Mouse (Mus musculus): Measurements from ENCODE around the gene Mycbp2. TPM values are rescaled to one million over a fixed set of nuclear protein-coding genes. Genes with fewer than 3 reads are reported as not detected.
A peak's percentile ranks its signal among the peaks of the same experiment; 100 is the strongest.

The Mycbp2 gene
- total RNA-seq, 2 experiments from 2014 or later, result 157 to 161 TPM

DNA sequence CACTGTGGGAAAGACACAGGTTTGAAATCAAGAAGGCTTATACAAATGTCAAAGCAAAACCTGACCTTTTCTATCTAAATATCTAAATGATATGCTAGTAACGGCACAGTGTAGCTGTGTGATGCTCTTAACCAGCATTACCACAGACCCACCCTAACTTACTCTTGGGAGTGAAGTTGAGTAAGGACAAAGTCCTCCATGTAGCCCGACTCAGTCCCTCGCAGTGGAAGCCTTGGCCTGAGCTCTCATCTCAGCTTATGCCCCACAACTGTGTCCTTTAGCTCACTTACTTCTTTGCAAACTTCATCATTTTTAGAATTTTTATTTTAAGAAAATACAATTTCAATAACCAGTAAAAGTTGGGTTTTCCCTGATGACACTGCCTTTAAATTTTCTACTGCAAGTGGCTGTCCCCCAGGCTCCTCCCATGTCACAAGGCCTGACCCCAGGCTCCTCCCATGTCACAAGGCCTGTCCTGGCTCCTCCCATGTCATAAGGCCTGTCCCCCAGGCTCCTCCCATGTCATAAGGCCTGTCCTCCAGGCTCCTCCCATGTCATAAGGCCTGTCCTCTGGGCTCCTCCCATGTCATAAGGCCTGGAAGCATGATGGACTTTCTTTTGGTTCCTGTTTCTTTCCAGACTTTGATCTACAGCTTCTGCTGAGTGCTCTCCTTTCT, 231.5 kb downstream of the Mycbp2 start:
- intact Hi-C loops (cut with DNase I), result no loop called here
- no peak for DNase-seq (ENCODE audit: low spot score in 2 of 2)

DNA sequence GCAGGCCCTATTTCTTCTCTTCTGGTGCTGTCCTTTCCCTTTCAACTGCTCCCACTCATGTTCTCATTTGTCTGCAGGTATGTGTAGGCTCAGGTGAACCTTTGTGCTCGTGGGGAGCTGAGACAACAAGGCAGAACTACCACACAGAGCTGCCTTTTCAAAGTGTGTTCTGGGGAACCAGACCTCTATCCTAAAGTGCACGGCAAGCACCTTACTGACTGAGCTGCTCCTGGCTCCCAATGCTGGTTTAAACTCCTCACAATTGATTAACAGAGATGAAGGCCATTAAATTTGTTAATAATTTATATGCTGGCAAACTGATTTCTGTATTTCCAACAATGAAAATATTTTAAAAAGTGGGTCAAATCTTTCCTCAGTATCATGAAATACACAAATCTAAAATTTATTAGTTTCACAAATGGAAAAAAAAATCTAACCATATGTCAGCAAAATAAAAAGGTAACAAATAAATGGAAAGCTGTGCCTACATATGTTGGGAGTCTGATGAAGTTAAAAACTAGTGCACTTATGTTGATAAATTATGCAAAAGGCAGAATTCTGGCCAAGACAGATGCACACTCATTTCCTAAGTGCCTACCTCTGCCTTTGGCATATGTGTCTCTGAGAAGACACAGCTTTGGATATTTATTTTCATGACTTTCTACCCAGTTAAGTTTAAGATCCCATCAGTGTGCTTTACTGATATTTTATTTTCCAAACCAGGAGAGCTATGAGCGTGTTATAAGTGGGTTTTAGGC, 233.8 kb downstream of the Mycbp2 start:
- intact Hi-C loops (cut with DNase I), result no loop called here
- no peak for DNase-seq (ENCODE audit: low spot score in 2 of 2)

- peak; percentile 21 to 37 for DNase-seq (ENCODE audit: low spot score in 2 of 2)
- intact Hi-C loops (cut with DNase I), result no loop called here
Measured at GRCm38 (mm10) chr14:103109971-103110370, 236.6 kb downstream of the Mycbp2 start.

DNA sequence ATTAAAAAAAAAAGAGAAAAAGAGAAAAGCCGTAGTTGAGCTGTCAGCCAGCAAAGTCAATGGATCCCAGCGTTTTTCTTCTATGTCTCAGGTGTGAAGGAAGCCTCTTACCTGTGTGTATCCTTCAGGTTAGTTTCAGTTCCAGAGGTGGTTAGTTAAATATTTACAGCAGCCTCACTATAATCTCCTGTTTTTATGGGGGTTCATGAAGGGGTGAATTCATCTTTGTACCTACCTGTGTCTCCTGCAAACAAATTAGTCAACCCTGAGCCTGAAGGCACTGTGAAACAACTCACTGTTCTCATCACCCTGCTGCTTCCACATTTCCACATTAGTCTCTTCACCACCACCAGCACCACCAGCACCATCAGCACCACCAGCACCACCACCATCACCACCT, 240.3 kb downstream of the Mycbp2 start:
- intact Hi-C loops (cut with DNase I), result no loop called here
- DNase-seq (ENCODE audit: low spot score in 2 of 2), result no peak

DNA sequence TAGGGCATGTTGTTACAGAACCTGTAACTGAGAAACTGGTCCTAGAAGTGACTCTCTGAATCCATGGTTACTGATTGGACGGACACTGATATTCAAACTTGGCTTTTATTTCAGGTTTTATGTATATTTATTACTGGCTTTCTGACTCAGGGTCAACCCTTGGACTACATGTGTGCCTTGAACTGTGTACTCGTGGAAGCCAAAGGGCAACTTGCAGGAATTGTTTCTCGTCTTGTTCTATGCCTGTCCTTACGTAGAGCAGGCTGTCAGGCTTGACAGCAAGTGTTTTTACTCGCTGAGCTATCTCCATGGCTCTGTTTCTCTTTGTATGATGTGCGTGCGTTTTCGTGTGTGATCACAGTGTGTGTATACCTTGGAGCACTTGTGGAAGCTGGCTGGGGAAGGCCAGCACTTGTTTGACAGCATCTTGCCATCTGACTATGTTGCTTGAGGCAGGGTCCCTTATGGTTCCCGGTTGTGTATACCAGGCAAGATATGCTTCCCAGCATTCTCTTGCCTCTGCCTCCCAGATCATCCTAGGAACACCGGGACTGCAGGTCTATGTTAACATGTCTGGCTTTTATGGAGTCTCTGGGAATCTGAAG, 243.8 kb downstream of the Mycbp2 start:
- no peak for DNase-seq (ENCODE audit: low spot score in 2 of 2)
- intact Hi-C loops (cut with DNase I), result no loop called here

- DNase-seq (ENCODE audit: low spot score in 2 of 2), result no peak
- intact Hi-C loops (cut with DNase I), result no loop called here
Measured at GRCm38 (mm10) chr14:103102246-103102645, 244.4 kb downstream of the Mycbp2 start.

- no peak for DNase-seq (ENCODE audit: low spot score in 2 of 2)
- intact Hi-C loops (cut with DNase I), result no loop called here
Measured at GRCm38 (mm10) chr14:103101171-103101570, 245.4 kb downstream of the Mycbp2 start.

DNA sequence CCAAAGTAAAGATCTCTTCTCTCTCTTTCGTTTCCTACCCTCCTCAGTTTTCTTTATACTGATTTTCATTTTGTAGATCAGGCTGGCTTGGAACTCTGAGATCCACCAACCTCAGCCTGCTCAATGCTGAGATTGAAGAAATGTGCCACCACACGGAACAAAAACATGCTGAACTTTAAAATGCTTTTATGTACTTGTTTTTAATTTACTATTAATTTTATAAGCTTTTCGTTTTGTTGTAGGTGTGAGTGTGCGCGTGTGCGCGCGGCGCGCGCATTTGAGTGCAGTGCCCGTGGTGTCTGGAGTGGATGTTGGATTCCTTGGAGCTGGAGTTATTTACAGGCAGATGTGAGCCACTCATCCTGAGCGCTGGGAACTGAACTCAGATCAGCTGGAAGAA, 246.3 kb downstream of the Mycbp2 start:
- DNase-seq (ENCODE audit: low spot score in 2 of 2), result no peak
- intact Hi-C loops (cut with DNase I), result no loop called here

- intact Hi-C loops (cut with DNase I), result no loop called here
- DNase-seq (ENCODE audit: low spot score in 2 of 2), result peak; percentile 77 to 79
Measured at GRCm38 (mm10) chr14:103099238-103099933, 247.2 kb downstream of the Mycbp2 start, which contains the start of gene Fbxl3. TSS of gene Fbxl3 (minus strand) at chr14:103099566.

DNA sequence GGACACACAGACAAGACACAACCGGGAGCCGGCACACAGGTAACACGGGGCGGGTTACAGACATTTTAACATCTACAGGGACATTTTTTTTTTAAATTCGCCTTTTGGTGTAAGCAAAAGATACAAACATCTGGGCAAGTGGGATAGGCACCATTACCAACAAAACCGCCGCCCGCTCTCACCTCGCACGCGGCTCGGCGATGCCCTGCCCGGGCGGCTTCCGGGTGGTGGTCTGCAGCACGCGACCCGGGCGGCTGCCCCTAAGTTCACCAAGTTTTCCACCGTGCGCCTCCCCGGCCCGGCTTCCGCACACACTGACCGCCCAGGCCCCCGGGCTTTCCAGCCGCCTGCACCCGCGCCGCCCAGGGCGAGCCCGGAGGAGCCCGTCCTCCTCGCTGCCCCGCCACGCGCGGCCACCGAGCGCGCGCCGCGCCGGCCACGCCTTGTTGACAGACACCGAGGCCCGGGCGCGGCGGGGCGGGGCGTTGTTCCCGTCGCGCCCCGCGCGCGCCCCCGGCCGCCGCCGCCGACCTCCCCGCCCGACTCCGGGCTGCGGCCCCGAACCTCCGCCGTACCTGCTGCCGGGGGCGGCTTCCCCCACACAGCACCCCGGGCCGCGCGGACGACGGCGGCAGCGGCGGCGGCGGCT, 247.9 kb downstream of the Mycbp2 start:
- peak; percentile 66 to 79 for DNase-seq (ENCODE audit: low spot score in 2 of 2)
- intact Hi-C loops (cut with DNase I), result loop anchor here (1.0 kb wide), 1 partner anchor 28 kb away; the partner anchor contains the start of gene Cln5

DNA sequence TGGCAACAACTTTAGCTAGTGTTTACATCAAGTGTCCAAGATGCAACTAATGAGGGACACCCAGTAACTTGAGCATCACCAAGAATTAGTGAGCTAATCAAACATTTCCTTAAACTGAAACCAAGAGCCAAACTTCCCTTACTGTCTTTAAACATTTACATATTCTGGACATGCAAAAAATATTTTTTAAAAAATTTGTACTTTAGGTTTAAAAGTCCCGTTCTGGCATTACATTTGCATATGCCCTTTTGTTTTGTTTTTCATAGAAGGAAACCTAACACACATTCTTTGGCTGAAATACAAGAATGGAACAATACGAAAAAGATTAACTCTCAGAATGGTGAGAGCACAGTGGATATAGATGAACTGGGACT, 248.4 kb downstream of the Mycbp2 start:
- no peak for DNase-seq (ENCODE audit: low spot score in 2 of 2)
- intact Hi-C loops (cut with DNase I), result loop anchor here (1.0 kb wide), 1 partner anchor 28 kb away; the partner anchor contains the start of gene Cln5

DNA sequence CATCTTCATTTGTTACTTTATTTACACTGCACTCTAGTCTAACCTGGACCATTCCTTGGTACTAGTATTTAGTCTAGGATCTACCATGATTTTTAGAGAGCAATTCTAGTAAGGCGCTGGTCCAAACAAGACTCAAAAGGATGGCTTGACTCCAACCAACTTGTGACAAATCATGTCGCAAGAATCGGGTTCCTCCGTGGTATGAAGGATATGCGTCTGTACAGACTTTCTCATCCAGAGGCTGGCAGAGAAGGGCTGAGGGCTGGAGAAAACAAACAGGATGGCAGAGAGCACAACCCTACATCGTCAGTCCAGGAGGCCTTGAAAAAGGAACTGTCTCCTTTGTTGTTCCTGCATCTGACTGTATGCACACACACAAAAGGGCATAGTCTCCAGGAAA, 250.0 kb downstream of the Mycbp2 start:
- intact Hi-C loops (cut with DNase I), result no loop called here
- no peak for DNase-seq (ENCODE audit: low spot score in 2 of 2)

DNA sequence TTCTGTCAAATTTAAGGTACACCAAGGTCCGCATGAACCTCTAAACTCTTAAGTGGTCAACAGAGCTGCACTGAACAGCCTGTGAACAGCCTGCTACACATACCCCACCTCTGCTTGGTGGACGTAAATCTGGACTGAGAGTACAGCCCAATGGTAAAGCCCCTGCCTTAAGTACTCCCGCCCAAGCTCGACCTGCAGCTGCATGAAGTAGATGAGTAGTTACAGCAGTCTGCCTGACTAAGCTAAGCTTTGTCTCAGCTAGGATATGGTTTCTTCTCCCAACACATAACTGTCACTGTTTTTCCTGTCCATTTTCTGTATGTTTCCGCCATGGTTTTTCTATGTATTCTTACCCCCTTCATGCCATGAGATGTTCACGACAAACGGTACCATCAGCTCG, 250.8 kb downstream of the Mycbp2 start:
- no peak for DNase-seq (ENCODE audit: low spot score in 2 of 2)
- intact Hi-C loops (cut with DNase I), result no loop called here

DNA sequence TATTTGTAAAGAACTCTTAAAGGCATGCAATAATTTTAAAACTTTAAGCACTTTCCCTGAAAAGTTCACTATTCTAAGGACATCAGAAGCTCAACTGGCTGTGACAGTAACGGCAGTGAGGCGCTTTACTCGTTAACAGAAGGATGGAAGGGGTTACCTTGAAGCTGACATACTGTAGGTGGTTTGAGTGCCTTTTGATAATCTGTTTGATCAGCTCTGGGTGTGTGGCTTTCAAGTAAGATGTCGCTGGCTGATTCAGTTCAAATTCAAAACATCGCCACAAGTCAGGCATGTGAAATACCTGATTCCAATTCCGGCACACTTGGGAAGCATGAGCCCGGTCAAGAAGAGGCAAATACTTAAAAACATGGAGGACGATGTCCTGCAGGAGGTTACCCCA, 251.6 kb downstream of the Mycbp2 start:
- intact Hi-C loops (cut with DNase I), result no loop called here
- no peak for DNase-seq (ENCODE audit: low spot score in 2 of 2)

DNA sequence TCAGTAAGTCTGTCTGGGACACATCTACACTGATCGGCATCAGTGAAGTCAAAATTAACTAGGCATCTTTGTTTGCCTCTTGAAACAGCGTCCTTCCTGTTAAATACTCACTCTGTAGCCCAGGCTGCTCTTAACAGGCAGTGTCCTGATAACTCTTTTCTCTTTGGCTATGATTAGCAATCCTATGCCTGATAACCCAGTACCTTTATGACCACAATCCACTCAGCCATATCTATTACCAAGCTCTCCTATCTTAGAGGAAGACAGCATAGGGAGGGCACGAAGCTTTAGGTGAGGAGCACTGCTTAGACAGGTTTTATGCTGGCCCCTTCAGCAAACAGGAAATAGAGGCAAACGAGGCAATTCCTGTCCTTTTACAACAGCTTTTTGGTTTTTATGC, 252.9 kb downstream of the Mycbp2 start:
- intact Hi-C loops (cut with DNase I), result no loop called here
- DNase-seq (ENCODE audit: low spot score in 2 of 2), result no peak

DNA sequence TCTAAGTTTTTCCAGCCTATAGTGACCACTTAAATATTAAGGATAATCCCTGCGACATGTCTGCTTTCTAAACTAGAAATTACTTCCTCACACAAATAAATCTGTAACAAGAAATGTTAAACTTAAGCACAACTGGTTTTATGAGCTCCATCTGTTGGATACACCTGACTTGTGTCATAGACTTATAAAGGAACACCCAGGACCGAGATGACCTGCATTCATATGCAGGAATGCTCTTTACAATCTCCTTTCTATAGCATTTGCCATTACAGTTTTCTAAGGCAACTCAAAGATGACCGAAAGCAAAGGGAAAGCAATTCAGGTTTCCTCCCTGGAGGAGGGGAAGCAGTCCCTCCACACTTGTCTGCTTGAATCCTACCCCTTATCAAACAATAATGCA, 253.4 kb downstream of the Mycbp2 start:
- intact Hi-C loops (cut with DNase I), result no loop called here
- no peak for DNase-seq (ENCODE audit: low spot score in 2 of 2)

DNA sequence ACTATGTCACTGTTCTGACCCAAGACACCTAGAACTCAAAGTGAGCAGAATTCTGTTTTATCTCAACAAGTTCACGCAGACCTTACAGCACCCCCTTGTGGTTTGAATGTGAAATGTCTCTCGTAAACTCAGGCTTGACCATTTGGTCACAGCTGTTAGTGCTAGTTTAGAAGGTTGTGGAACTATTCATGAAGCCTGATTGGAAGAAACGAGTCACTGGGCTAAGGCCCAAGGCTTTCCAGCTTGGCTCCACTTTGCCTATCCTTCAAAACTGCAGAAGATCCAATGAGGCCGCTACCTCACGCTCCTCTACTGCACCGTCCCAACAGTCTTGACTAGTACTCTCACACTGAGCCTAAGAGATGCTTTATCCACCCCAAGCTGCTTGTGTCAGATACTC, 258.0 kb downstream of the Mycbp2 start:
- DNase-seq (ENCODE audit: low spot score in 2 of 2), result peak; percentile 57
- intact Hi-C loops (cut with DNase I), result no loop called here

GRCm38 (mm10) chr14:103087846-103088245, 258.8 kb downstream of the Mycbp2 start:
- intact Hi-C loops (cut with DNase I), result no loop called here

GRCm38 (mm10) chr14:103086671-103087324, 259.8 kb downstream of the Mycbp2 start:
- intact Hi-C loops (cut with DNase I), result no loop called here
- no peak for DNase-seq (ENCODE audit: low spot score in 2 of 2)

More at GRCm38 (mm10) chr14:103087846-103088245, 258.8 kb downstream of the Mycbp2 start:
- no peak for DNase-seq (ENCODE audit: low spot score in 2 of 2)
